Mouse (Mus musculus) MEL (cell line): ENCODE data around the gene Gli1. TPM values are rescaled to one million over a fixed set of nuclear protein-coding genes. Genes with fewer than 3 reads are reported as not detected.
A peak's percentile ranks its signal among the peaks of the same experiment; 100 is the strongest.

Experiments
- DNase-seq: peaks from one replicate; pipeline ENCODE4 v3.0.0; 2011; ENCODE audit warnings: low read depth, low spot score
- H3K27ac ChIP-seq: 2 replicates; pipeline ENCODE4 v1.5.1; 2012; ENCODE audit warnings: low read depth, mild to moderate bottlenecking, control low read depth, low read length, moderate library complexity; ENCODE audit not compliant: control insufficient read depth
- H3K27me3 ChIP-seq, 2 experiments: fragments of 150-350 bp in 1 of 2; sonication (generic) in 1 of 2; 2 replicates each; pipeline ENCODE4 v1.6.1; 2012; ENCODE audit warnings: low read length in 2 of 2, mild to moderate bottlenecking in 2 of 2, improper control_type of control experiment in 1 of 2, moderate library complexity in 1 of 2; ENCODE audit not compliant: insufficient read depth in 2 of 2, control insufficient read depth in 1 of 2
- H3K36me3 ChIP-seq, 2 experiments: 2 replicates each; pipeline ENCODE4 v1.6.1; 2012 to 2014; ENCODE audit warnings: low read length in 2 of 2, improper control_type of control experiment in 1 of 2, inconsistent platforms in 1 of 2, mild to moderate bottlenecking in 1 of 2; ENCODE audit not compliant: insufficient read depth in 2 of 2, control insufficient read depth in 1 of 2
- H3K4me1 ChIP-seq, 2 experiments: fragments of 150-350 bp in 1 of 2; sonication (generic) in 1 of 2; 2 replicates each; pipeline ENCODE4 v1.6.1; 2012; ENCODE audit warnings: low read length in 2 of 2, improper control_type of control experiment in 1 of 2, mild to moderate bottlenecking in 1 of 2; ENCODE audit not compliant: insufficient read depth in 2 of 2, control insufficient read depth in 1 of 2
- H3K4me3 ChIP-seq, 2 experiments: fragments of 150-350 bp in 1 of 2; sonication (generic) in 1 of 2; 2 replicates each; pipeline ENCODE4 v1.5.1; 2012; ENCODE audit warnings: low read depth in 2 of 2, low read length in 2 of 2, mild to moderate bottlenecking in 2 of 2, moderate library complexity in 2 of 2, control low read depth in 1 of 2, improper control_type of control experiment in 1 of 2; ENCODE audit not compliant: control insufficient read depth in 1 of 2, insufficient read depth in 1 of 2
- H3K79me2 ChIP-seq: 2 replicates; pipeline ENCODE4 v1.6.1; 2012; ENCODE audit warnings: mild to moderate bottlenecking, low read length, moderate library complexity; ENCODE audit not compliant: control insufficient read depth, poor library complexity, insufficient read depth
- H3K9ac ChIP-seq: 2 replicates; pipeline ENCODE4 v1.6.1; 2012; ENCODE audit warnings: low read depth, mild to moderate bottlenecking, control low read depth, low read length, moderate library complexity; ENCODE audit not compliant: control insufficient read depth, poor library complexity, severe bottlenecking
- H3K9me3 ChIP-seq: fragments of 150-350 bp; sonication (generic); replicated peaks from 2 replicates; pipeline ENCODE4 v1.6.1; 2012; ENCODE audit warnings: mild to moderate bottlenecking, low read length, improper control_type of control experiment, moderate library complexity; ENCODE audit not compliant: insufficient read depth
- CTCF ChIP-seq, 3 experiments: IDR thresholded peaks in 2 of 3; conservative IDR thresholded peaks in 1 of 3; 2 replicates each; pipeline ENCODE4 v1.5.1; 2011 to 2012; ENCODE audit warnings: low read length in 3 of 3, low read depth in 2 of 3, mild to moderate bottlenecking in 2 of 3, improper control_type of control experiment in 1 of 3, inconsistent platforms in 1 of 3, mixed read lengths in 1 of 3, moderate library complexity in 1 of 3; ENCODE audit not compliant: control insufficient read depth in 1 of 3, insufficient read depth in 1 of 3, poor library complexity in 1 of 3, severe bottlenecking in 1 of 3
- ELF1 ChIP-seq: IDR thresholded peaks from 2 replicates; pipeline ENCODE4 v1.6.1; 2014; ENCODE audit warnings: low read depth, mild to moderate bottlenecking, inconsistent platforms, low read length, improper control_type of control experiment, moderate library complexity
- HCFC1 ChIP-seq: IDR thresholded peaks from 2 replicates; pipeline ENCODE4 v1.6.1; 2012; ENCODE audit warnings: low read depth, mild to moderate bottlenecking, inconsistent platforms, low read length, improper control_type of control experiment, moderate library complexity
- JUND ChIP-seq: IDR thresholded peaks from 2 replicates; pipeline ENCODE4 v1.6.1; 2011; ENCODE audit warnings: low read depth, mild to moderate bottlenecking, improper control_type of control experiment, low read length
- MAZ ChIP-seq: IDR thresholded peaks from 2 replicates; pipeline ENCODE4 v1.6.1; 2012; ENCODE audit warnings: low read depth, mild to moderate bottlenecking, inconsistent platforms, low read length, improper control_type of control experiment
- NELFE ChIP-seq: IDR thresholded peaks from 2 replicates; pipeline ENCODE4 v1.6.1; 2011; ENCODE audit warnings: low read depth, low read length, improper control_type of control experiment
- NRF1 ChIP-seq: IDR thresholded peaks from 2 replicates; pipeline ENCODE4 v1.6.1; 2014; ENCODE audit warnings: low read depth, mild to moderate bottlenecking, inconsistent platforms, low read length, improper control_type of control experiment, moderate library complexity; ENCODE audit not compliant: poor library complexity, insufficient read depth, severe bottlenecking
- POLR2A ChIP-seq, 2 experiments: IDR thresholded peaks; 2 replicates each; pipeline ENCODE4 v1.6.1; 2011 to 2012; ENCODE audit warnings: low read length in 2 of 2, mild to moderate bottlenecking in 2 of 2, control low read depth in 1 of 2, improper control_type of control experiment in 1 of 2, low read depth in 1 of 2, moderate library complexity in 1 of 2; ENCODE audit not compliant: control insufficient read depth in 1 of 2, insufficient read depth in 1 of 2, poor library complexity in 1 of 2
- POLR2AphosphoS2 ChIP-seq: IDR thresholded peaks from 2 replicates; pipeline ENCODE4 v1.6.1; 2011; ENCODE audit warnings: low read length, improper control_type of control experiment
- POLR2AphosphoS5 ChIP-seq: IDR thresholded peaks from 2 replicates; pipeline ENCODE4 v1.6.1; 2012; ENCODE audit warnings: low read depth, borderline replicate concordance, mild to moderate bottlenecking, inconsistent platforms, low read length, moderate library complexity, mixed read lengths
- RCOR1 ChIP-seq: IDR thresholded peaks from 2 replicates; pipeline ENCODE4 v1.6.1; 2012; ENCODE audit warnings: low read depth, mild to moderate bottlenecking, inconsistent platforms, low read length, improper control_type of control experiment
- SIN3A ChIP-seq: IDR thresholded peaks from 2 replicates; pipeline ENCODE4 v1.6.1; 2012; ENCODE audit warnings: low read length, improper control_type of control experiment, inconsistent platforms
- TBP ChIP-seq: IDR thresholded peaks from 2 replicates; pipeline ENCODE4 v1.8.0; 2011; ENCODE audit warnings: low read depth, low read length, improper control_type of control experiment
- USF2 ChIP-seq, 2 experiments: IDR thresholded peaks; 2 replicates each; pipeline ENCODE4 v1.6.1; 2011 to 2012; ENCODE audit warnings: improper control_type of control experiment in 2 of 2, low read length in 2 of 2, borderline replicate concordance in 1 of 2, inconsistent platforms in 1 of 2, low read depth in 1 of 2, mild to moderate bottlenecking in 1 of 2; ENCODE audit not compliant: insufficient read depth in 1 of 2
- polyA plus RNA-seq, 2 experiments: library from polyadenylated mRNA; stranded (reverse) in 1 of 2; unstranded in 1 of 2; fragments of >175 nt in 1 of 2; fragments of >200 nt in 1 of 2; gene quantifications; 2 replicates each; pipeline versions ENCODE4 v1.2.1 to v1.2.4; 2012; ENCODE audit warnings: low replicate concordance in 2 of 2, low read depth in 1 of 2; ENCODE audit not compliant: insufficient read length in 2 of 2, insufficient read depth in 1 of 2, missing spikeins in 1 of 2
- total RNA-seq: library from RNA; depleted of rRNA; stranded (reverse); fragments of 300-350 nt; gene quantifications from 2 replicates; pipeline ENCODE4 v1.2.3, GENCODE M21; 2012

The Gli1 gene
- total and polyA plus RNA-seq, 3 experiments = 1.3 to 8.0 TPM; not detected in 1

- peaks cover 4 to 5% of the 10 kb centered on the region in 2 experiments for H3K4me1 ChIP-seq
- peak; percentile 68 for DNase-seq
- peak overlapping the region; percentile 70 for H3K9ac ChIP-seq
- H3K79me2 ChIP-seq = peaks cover 18% of the 10 kb centered on the region
- peaks cover 0 to 13% of the 10 kb centered on the region in 2 experiments; a peak in 3 of 4 replicates for H3K36me3 ChIP-seq
- no peaks in the 10 kb centered on the region for H3K9me3 ChIP-seq
- TF ChIP-seq NELFE (0 out of 2 replicates have a peak, but pooled peaks have one; percentile 18), MAZ (no peak), TBP (0 out of 2 replicates have a peak, but pooled peaks have one; percentile 37), CTCF (IDR thresholded peaks at IDR 0.05 in 2 of 3, conservative IDR thresholded peaks at IDR 0.05 in 1 of 3; ENCODE audit: control insufficient read depth in 1 of 3, insufficient read depth in 1 of 3, low read depth in 2 of 3, low read length in 3 of 3, poor library complexity in 1 of 3, severe bottlenecking in 1 of 3) (0 out of 6 replicates have a peak, but pooled peaks of 1 of the 3 experiments have one; percentile 4), HCFC1 (0 out of 2 replicates have a peak, but pooled peaks have one; percentile 13), SIN3A (peak; percentile 41)
- H3K27ac ChIP-seq = peak overlapping the region; percentile 31
- no peaks in the 10 kb centered on the region for H3K27me3 ChIP-seq
- H3K4me3 ChIP-seq = peak overlapping the region; percentile 67 to 99
Observed at GRCm38 (mm10) chr10:127380767-127381742, 39.3 kb upstream of the Gli1 start.

GRCm38 (mm10) chr10:127380251-127380691, 38.5 kb upstream of the Gli1 start, which contains the start of gene R3hdm2:
TSS of gene R3hdm2 (plus strand) at chr10:127380327.
- peak within 1 kb of the TSS; percentile 49 for H3K27ac ChIP-seq
- TF ChIP-seq MAZ (no peak; the same call in none of the 2 replicates), POLR2AphosphoS5 (no peak), POLR2AphosphoS2 (peak; percentile 73; the same call in 1 of the 2 replicates), POLR2A (IDR thresholded peaks at IDR 0.05; ENCODE audit: control insufficient read depth in 1 of 2, insufficient read depth in 1 of 2, low read depth in 1 of 2, low read length in 2 of 2, poor library complexity in 1 of 2) (peak; percentile 76 to 83), NELFE (peak; percentile 74), JUND (no peak), ELF1 (peak; percentile 72), HCFC1 (peak; percentile 74), USF2 (IDR thresholded peaks at IDR 0.05; ENCODE audit: borderline replicate concordance in 1 of 2, insufficient read depth in 1 of 2, low read depth in 1 of 2, low read length in 2 of 2) (no peak), RCOR1 (no peak), NRF1 (peak; percentile 45; the same call in 1 of the 2 replicates)
- TF ChIP-seq, all 39 proteins: peak for 6
- DNase-seq = peak; percentile 94
- H3K9ac ChIP-seq = peak within 1 kb of the TSS; percentile 88
- no peaks in the 10 kb centered on the region for H3K27me3 ChIP-seq
- H3K79me2 ChIP-seq = peaks cover 18% of the 10 kb centered on the region
- peaks cover 0 to 13% of the 10 kb centered on the region in 2 experiments; a peak in 3 of 4 replicates for H3K36me3 ChIP-seq
- H3K4me1 ChIP-seq = peaks cover 4 to 5% of the 10 kb centered on the region in 2 experiments
- no peaks in the 10 kb centered on the region for H3K9me3 ChIP-seq
- H3K4me3 ChIP-seq = peak within 1 kb of the TSS; percentile 83 to 99
